Mouse (Mus musculus) brain, embryonic 14.5 days (tissue): ENCODE measurements at regions not wholly inside any gene's neighbourhood (a gene's known extent, or its start where the extent isn't known, plus 50 kb on each side); places are given as distances from the start of the nearest gene placed in this dataset.
A peak's percentile ranks its signal among the peaks of the same experiment; 100 is the strongest.

Experiments
- DNase-seq: peaks from one replicate; pipeline ENCODE4 v3.0.0-alpha.2; 2011; ENCODE audit warnings: low read depth
- CTCF ChIP-seq: fragments of 200-500 bp; IDR thresholded peaks from 2 replicates; pipeline ENCODE4 v1.5.1; 2012; ENCODE audit warnings: inconsistent platforms, mild to moderate bottlenecking, moderate library complexity, borderline replicate concordance; ENCODE audit not compliant: insufficient read depth, insufficient read length; ENCODE audit errors: extremely low read depth
- POLR2A ChIP-seq: fragments of 200-500 bp; IDR thresholded peaks from 2 replicates; pipeline ENCODE4 v1.6.1; 2012; ENCODE audit warnings: mild to moderate bottlenecking, inconsistent platforms, borderline replicate concordance; ENCODE audit not compliant: poor library complexity, insufficient read depth, insufficient read length, severe bottlenecking; ENCODE audit errors: extremely low read depth

- no peak for TF ChIP-seq POLR2A
- TF ChIP-seq CTCF, result no peak
Observed at GRCm38 (mm10) chr1:148706271-148706807, 1254.8 kb downstream of the Pla2g4a start.

GRCm38 (mm10) chr1:148700599-148700954 is 1260.5 kb downstream of the Pla2g4a start:
- DNase-seq, result peak; percentile 43
- TF ChIP-seq CTCF (no peak), POLR2A (no peak)

More at GRCm38 (mm10) chr1:148706271-148706807, 1254.8 kb downstream of the Pla2g4a start:
- peak; percentile 65 for DNase-seq

GRCm38 (mm10) chr1:148699854-148700598 is 1261.1 kb downstream of the Pla2g4a start:
- TF ChIP-seq CTCF (no peak), POLR2A (no peak)
- peak; percentile 31 for DNase-seq

DNA sequence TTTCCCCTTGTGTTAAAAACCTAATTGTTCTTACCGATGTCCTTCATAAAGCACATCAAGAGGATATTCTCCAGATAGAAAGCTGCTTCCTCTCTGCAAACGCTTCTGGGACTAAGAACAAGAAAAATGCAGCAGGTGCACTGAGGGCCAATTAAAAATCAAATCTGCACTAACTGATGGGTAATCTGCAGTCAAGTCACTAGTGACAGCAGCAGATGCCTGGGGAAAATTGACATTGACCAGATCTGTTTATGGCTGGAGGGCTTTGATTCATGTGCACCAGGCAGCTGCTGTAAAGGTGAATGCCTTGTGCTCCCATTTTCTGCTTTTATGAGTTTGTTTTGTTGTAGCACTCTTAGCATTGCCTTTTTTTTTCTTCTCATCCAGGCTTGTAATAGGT is 1271.0 kb downstream of the Pla2g4a start:
- DNase-seq, result peak; percentile 88
- TF ChIP-seq POLR2A, result no peak
- TF ChIP-seq CTCF, result no peak

DNA sequence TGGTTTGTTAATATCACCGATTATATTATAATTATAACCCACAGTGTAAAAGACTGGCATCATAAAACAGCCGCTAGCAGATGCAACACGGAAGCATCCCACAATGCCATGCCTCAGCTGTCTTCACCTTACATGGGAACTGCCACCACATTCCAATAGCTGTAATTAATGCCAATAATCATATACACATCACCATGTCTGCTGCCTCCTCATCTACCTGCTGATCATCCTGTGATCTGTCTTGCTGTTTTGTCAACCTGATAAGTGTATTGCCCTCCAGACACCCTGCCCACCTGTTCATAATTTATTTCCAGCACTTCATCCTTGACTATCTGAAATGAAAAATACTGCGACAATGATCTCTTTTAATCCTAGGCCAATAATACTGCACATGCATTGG is 1271.5 kb downstream of the Pla2g4a start:
- no peak for TF ChIP-seq CTCF
- no peak for TF ChIP-seq POLR2A
- peak; percentile 47 for DNase-seq

GRCm38 (mm10) chr1:148675516-148675915 is 1285.6 kb downstream of the Pla2g4a start:
- TF ChIP-seq POLR2A, result no peak
- no peak for TF ChIP-seq CTCF
- DNase-seq, result no peak

GRCm38 (mm10) chr1:148664409-148664808 is 1296.7 kb downstream of the Pla2g4a start:
- no peak for TF ChIP-seq CTCF
- TF ChIP-seq POLR2A, result no peak
- peak; percentile 61 for DNase-seq

- TF ChIP-seq POLR2A, result no peak
- TF ChIP-seq CTCF, result no peak
- no peak for DNase-seq
Observed at GRCm38 (mm10) chr1:148656990-148657389, 1304.1 kb downstream of the Pla2g4a start.
